Mouse (Mus musculus): ENCODE results near the gene Neurog2. TPM values are rescaled to one million over a fixed set of nuclear protein-coding genes. Genes with fewer than 3 reads are reported as not detected.

Neurog2 gene
- total RNA-seq, 2 experiments from 2014 or later, result 0.16 TPM; not detected in 1

- DNase-seq (ENCODE audit: extremely low spot score in 1 of 2, low spot score in 2 of 2), result peak in 1 of 2 experiments; percentile 71
- intact Hi-C loops (cut with DNase I), result no loop called here
Observed at GRCm38 (mm10) chr3:127639875-127640761, 7.2 kb downstream of the Neurog2 start.

GRCm38 (mm10) chr3:127640762-127641700 is 8.1 kb downstream of the Neurog2 start:
- intact Hi-C loops (cut with DNase I), result no loop called here

GRCm38 (mm10) chr3:127642211-127642610 is 9.3 kb downstream of the Neurog2 start:
- intact Hi-C loops (cut with DNase I), result no loop called here
- no peak for DNase-seq (ENCODE audit: extremely low spot score in 1 of 2, low spot score in 2 of 2)

More at GRCm38 (mm10) chr3:127640762-127641700, 8.1 kb downstream of the Neurog2 start:
- no peak for DNase-seq (ENCODE audit: extremely low spot score in 1 of 2, low spot score in 2 of 2)

DNA sequence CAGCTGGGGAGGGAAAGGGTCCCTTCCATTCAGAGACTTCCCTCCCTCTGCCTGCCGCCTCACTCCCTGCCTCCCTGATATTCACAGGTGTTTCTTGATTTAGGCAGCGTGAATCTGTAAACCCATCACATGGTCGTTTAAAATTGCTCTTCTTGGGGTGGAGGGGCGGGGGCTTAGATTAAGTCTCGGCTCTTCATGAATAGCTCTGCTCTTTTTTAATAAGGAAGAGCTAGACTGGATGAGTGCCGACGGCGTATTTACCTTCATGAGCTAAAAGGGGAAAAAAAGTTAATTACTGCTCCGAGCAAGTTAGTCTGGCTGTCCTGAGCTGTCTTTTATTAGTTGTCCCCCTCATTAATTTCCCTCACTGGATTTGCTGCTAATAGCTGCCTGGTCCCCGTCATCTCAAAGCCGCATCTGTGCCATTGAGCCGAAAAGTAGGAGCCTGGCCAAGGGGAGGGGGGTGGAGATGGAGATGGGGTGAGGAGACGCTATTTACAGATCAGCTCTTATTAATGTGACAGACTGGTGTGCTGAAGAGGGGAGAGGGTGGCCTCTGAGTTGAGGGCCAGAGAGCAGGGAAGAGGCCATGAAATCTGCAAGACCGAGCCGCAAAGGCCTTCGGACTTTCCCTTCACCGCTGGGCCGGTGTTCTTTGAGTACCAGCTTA is 13.4 kb downstream of the Neurog2 start:
- intact Hi-C loops (cut with DNase I), result no loop called here
- DNase-seq (ENCODE audit: extremely low spot score in 1 of 2, low spot score in 2 of 2), result no peak

DNA sequence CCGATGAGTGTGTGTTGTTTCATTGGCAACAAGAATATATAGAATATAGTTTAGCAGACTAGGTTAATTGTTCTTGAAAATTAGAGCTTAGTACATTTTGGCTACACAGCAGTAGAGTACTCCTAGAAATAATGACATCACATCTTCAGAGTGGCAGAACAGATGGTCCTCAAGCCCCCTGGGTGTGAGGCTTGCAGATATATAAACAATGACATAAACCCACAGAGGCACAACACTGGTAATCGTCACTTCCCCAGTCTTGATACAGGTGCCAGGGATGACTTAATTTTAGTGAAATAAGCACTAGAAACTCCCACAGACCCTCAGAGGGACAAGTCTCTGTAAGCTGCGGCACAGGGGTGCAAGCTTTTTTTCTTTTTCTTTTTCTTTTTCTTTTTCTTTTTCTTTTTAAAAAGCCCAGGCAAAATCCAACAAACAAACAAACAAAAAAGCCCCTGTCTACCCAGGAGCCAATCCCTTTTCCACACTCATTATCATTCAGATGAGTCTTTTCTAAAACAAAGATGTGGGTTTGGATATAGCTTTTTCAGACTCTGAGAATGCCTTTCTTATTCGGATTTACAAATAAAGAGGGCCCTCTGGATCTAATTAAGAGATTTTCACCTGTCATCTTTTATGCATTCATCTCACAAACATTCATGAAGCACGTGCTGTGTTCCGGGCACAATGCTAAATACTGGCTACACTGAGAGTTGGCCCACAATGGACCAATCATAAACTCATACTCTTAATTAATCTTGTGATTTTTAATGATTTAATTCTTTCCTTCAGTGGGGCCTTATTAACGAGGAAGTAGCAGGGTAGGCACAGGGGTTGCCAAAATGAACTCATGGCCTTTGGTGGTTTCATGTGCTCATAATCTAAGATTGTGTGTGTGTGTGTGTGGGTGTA is 19.1 kb downstream of the Neurog2 start:
- DNase-seq (ENCODE audit: extremely low spot score in 1 of 2, low spot score in 2 of 2), result no peak
- intact Hi-C loops (cut with DNase I), result no loop called here

- intact Hi-C loops (cut with DNase I), result no loop called here
- no peak for DNase-seq (ENCODE audit: extremely low spot score in 1 of 2, low spot score in 2 of 2)
Observed at GRCm38 (mm10) chr3:127660712-127661111, 27.8 kb downstream of the Neurog2 start.

GRCm38 (mm10) chr3:127661646-127662531 is 29.0 kb downstream of the Neurog2 start:
- no peak for DNase-seq (ENCODE audit: extremely low spot score in 1 of 2, low spot score in 2 of 2)

DNA sequence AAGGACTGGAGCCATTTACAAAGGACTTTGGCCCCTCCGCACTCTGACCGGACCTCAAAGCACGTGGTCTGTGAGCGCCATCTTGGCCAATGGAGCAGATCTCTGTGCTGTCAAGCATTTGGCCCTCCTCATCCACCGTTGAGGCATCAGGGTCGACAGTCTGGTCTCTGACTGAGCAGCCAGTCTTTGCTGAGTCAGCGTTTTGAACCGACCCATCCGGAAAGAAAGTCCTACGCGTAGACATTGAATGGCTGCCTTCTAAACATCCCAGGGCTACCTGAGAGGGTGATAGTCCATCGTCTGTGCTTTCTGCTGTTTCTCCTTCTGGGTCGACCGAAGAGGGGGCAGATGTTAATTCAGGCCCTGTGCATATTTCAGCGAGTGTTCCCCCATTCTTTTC is 46.8 kb downstream of the Neurog2 start:
- intact Hi-C loops (cut with DNase I), result no loop called here
- no peak for DNase-seq (ENCODE audit: extremely low spot score in 1 of 2, low spot score in 2 of 2)

More at GRCm38 (mm10) chr3:127661646-127662531, 29.0 kb downstream of the Neurog2 start:
- intact Hi-C loops (cut with DNase I), result no loop called here

Other genes with a start within 250 kb of the Neurog2 start
- 1,000 to 10,000 TPM; 1,080 to 1,091 TPM for gene Ank2, start 133.8 kb upstream of the Neurog2 start, total RNA-seq (2021)
- gene Larp7, start 79.8 kb upstream of the Neurog2 start, total RNA-seq (2021), result 10 to 100 TPM; 17.8 to 18.0 TPM
- 1 to 10 TPM; 2.5 to 3.0 TPM for gene Zgrf1, start 79.6 kb upstream of the Neurog2 start, total RNA-seq (2021)
- 1 to 10 TPM; 3.9 to 5.9 TPM for gene Alpk1, start 147.4 kb downstream of the Neurog2 start, total RNA-seq (2021)
- 1 to 10 TPM; 2.8 to 3.0 TPM for gene Tifa, start 156.7 kb downstream of the Neurog2 start, total RNA-seq (2021)
- gene Ap1ar, start 204.4 kb downstream of the Neurog2 start, total RNA-seq (2021), result 10 to 100 TPM; 70.6 to 76.0 TPM